Mouse (Mus musculus): ENCODE data around the gene Traf2. TPM values are rescaled to one million over a fixed set of nuclear protein-coding genes. Genes with fewer than 3 reads are reported as not detected.
A peak's percentile ranks its signal among the peaks of the same experiment; 100 is the strongest.

Traf2 gene
- polyA plus RNA-seq, 2 experiments: 18.9 to 29.2 TPM

- DNase-seq (ENCODE audit: low spot score) (no peak), ATAC-seq (ENCODE audit: low FRiP score, low read depth) (no peak)
- Histone ChIP-seq H3K36me3 (ENCODE audit: control insufficient read depth, insufficient read depth, low read length) (peaks cover 14% of the 10 kb centered on the region), H3K4me1 (ENCODE audit: control insufficient read depth, insufficient read depth, low read length) (peaks cover 47% of the 10 kb centered on the region), H3K4me2 (replicated peaks; ENCODE audit: low read depth, low read length, severe bottlenecking) (peak overlapping the region; percentile 43), H3K4me3 (replicated peaks; ENCODE audit: low read length) (peak overlapping the region; percentile 26), H3K9me3 (ENCODE audit: control insufficient read depth, low read length) (no peaks in the 10 kb centered on the region), H3K27ac (replicated peaks; ENCODE audit: low read depth, low read length) (no peak overlapping the region), H3K27me3 (ENCODE audit: control insufficient read depth, insufficient read depth, low read length) (peaks cover 54% of the 10 kb centered on the region), H3K9ac (ENCODE audit: low read depth, low read length, severe bottlenecking) (0 out of 2 replicates have a peak overlapping the region, but pooled peaks have one; percentile 36)
- TF ChIP-seq POLR2A (IDR thresholded peaks at IDR 0.05; ENCODE audit: borderline replicate concordance, extremely low read depth, insufficient read depth, insufficient read length): no peak
- 5% methylated on average over 73 of the region's 77 CpGs for WGBS
These were observed 32.3 kb upstream of the Traf2 start for GRCm38 (mm10) chr2:25578796-25579736.

DNA sequence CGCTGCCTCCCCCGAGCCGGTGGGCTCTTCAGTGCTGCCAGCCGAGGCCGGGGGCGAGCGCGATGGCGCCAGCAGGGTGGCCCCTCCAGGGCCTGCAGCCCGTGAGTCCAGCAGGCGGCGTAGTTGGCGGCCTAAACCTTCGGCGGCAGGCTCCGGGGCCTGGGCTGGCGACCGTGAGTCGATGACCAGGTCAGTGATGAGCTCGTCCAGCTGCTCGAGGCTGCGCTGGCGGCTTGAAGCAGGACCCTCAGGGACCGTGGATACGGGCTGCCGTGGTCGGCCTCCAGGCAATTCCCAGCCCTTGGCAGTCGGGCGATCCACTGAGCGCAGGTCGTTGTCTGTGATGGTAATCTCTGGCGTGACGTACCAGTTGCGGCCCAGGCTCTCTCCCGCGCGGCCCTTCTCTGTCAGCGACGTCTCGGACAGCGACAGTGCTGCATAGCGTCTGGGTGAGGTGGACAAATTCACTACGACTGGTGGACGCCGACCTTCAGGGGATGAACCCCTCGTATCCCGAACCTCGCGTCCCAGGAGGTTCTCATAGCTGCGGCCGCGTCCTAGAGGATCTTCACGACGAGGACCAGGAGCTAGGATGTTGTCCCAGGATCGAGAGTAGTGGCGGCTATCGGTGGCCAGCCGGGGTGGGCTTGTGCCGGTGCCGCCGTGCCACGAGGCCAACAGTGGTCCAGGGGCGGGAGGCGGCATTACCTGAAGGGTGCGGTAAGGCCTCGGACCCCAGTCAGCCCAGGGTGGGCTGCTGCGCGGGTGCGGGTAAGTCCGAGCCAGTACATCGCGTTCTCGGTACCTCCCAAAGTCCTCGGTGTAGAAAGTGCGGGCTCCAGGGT is 31.4 kb upstream of the Traf2 start:
- TF ChIP-seq POLR2A (IDR thresholded peaks at IDR 0.05; ENCODE audit: borderline replicate concordance, extremely low read depth, insufficient read depth, insufficient read length): no peak
- DNase-seq (ENCODE audit: low spot score): no peak
- Histone ChIP-seq H3K4me3 (replicated peaks; ENCODE audit: low read length) (peak overlapping the region; percentile 26), H3K27me3 (ENCODE audit: control insufficient read depth, insufficient read depth, low read length) (peaks cover 54% of the 10 kb centered on the region), H3K9ac (ENCODE audit: low read depth, low read length, severe bottlenecking) (peak overlapping the region; percentile 36; the same call in 1 of the 2 replicates), H3K36me3 (ENCODE audit: control insufficient read depth, insufficient read depth, low read length) (peaks cover 6% of the 10 kb centered on the region), H3K9me3 (ENCODE audit: control insufficient read depth, low read length) (no peaks in the 10 kb centered on the region), H3K4me2 (replicated peaks; ENCODE audit: low read depth, low read length, severe bottlenecking) (peak overlapping the region; percentile 43), H3K27ac (replicated peaks; ENCODE audit: low read depth, low read length) (no peak overlapping the region), H3K4me1 (ENCODE audit: control insufficient read depth, insufficient read depth, low read length) (peaks cover 56% of the 10 kb centered on the region)
- ATAC-seq (ENCODE audit: low FRiP score, low read depth): no peak
- 6% methylated on average over 58 of the region's 75 CpGs for WGBS

DNA sequence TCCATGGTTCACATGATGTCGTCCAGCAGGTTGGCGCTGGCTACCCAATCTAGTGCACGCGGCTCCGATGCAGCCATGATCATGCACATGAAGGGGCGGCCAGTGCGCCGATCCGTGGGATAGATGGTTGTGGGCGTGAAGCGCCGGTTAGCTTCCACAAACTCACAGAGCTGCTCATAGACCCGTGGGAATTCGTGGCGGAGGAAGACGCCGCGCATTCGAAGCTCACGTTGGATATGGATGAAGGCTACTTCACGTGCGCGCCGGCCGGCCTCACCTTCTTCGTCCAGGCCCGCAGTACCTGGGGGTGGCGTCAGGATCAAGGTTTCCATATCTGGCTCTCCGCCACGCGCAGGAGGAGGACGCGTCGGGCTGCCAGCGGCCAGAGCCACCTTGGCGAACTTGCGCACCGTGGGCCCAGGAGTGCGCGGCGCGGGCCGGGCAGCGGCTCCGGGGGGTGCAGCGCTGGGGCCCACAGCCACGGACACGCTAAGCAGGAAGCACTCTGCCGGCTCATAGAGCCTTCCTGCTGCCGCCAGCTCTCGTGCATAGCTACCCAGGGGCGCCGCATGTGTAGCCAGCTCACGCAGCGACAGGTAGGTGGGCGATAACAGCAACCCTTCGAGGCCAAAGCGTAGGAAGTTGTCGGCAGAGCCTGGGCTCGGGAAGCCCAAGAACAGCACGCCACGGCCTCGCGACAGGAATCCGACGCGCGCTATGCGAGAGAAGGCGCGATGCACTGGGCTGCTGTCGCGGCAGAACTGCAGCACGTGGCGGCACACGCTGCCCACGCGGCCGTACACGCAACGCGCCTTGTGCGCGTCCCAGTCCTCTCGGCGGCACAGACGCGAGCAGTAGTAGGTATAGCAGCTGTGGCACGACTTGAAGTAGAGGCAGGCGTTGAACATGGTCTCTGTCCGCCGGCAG is 30.5 kb upstream of the Traf2 start:
- Histone ChIP-seq H3K9me3 (ENCODE audit: control insufficient read depth, low read length) (no peaks in the 10 kb centered on the region), H3K36me3 (ENCODE audit: control insufficient read depth, insufficient read depth, low read length) (0 out of 2 replicates have a peak, but pooled peaks cover 6% of the 10 kb centered on the region), H3K4me1 (ENCODE audit: control insufficient read depth, insufficient read depth, low read length) (peaks cover 55% of the 10 kb centered on the region), H3K4me2 (replicated peaks; ENCODE audit: low read depth, low read length, severe bottlenecking) (peak overlapping the region; percentile 43), H3K27me3 (ENCODE audit: control insufficient read depth, insufficient read depth, low read length) (peaks cover 54% of the 10 kb centered on the region), H3K4me3 (replicated peaks; ENCODE audit: low read length) (peak overlapping the region; percentile 26), H3K9ac (ENCODE audit: low read depth, low read length, severe bottlenecking) (peak overlapping the region; percentile 36; the same call in 1 of the 2 replicates), H3K27ac (replicated peaks; ENCODE audit: low read depth, low read length) (no peak overlapping the region)
- 16% methylated on average over 85 of the region's 92 CpGs for WGBS
- ATAC-seq (ENCODE audit: low FRiP score, low read depth) (no peak), DNase-seq (ENCODE audit: low spot score) (no peak)
- no peak for TF ChIP-seq POLR2A (IDR thresholded peaks at IDR 0.05; ENCODE audit: borderline replicate concordance, extremely low read depth, insufficient read depth, insufficient read length)

DNA sequence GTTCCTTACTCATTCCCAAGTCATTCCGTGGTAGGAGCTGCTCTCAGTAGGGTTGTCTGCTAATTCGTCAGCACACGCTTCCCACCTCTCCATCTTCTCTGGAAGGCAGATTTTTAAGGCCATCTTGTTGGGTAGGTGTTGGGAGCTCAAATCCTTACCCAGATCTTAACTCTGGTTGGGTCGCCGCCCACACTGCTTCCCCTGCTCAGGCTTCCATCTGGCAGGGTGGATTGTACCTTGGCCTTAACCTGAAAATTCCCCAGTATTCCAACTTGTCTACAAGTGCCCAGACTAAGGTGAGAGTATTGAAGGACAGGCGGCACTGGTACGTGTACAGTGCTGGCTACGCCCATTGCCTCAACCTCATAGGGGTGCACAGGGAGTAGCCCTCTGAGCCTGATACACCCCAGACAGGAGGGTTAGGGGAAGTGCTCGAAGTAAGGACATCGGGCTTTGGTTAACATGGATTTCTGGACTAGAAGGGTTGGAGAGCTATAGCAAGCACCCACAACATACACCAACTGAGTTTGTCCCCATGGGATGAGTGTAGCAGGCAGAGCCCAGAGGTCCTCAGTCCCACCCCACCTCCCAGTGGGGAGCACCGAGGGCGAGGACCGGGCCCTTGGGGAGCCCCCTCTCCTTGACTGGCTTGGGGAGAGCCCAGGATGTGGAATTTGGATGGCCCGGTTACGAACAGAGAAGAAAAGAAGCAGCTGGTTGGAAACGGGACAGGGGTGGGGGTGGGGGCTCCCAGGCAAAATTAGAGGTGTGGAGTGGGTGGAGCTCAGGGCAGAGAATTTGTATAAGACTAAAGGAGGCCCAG is 29.5 kb upstream of the Traf2 start:
- 79% methylated on average over 16 of the region's 16 CpGs for WGBS
- peak overlapping the region; percentile 70; the same call in 1 of the 2 replicates for H3K4me2 ChIP-seq (replicated peaks; ENCODE audit: low read depth, low read length, severe bottlenecking)
- no peaks in the 10 kb centered on the region for H3K9me3 ChIP-seq (ENCODE audit: control insufficient read depth, low read length)
- peak overlapping the region; percentile 48; the same call in 1 of the 2 replicates for H3K4me3 ChIP-seq (replicated peaks; ENCODE audit: low read length)
- H3K36me3 ChIP-seq (ENCODE audit: control insufficient read depth, insufficient read depth, low read length): peaks cover 15% of the 10 kb centered on the region
- H3K27ac ChIP-seq (replicated peaks; ENCODE audit: low read depth, low read length): no peak overlapping the region
- H3K27me3 ChIP-seq (ENCODE audit: control insufficient read depth, insufficient read depth, low read length): peaks cover 52% of the 10 kb centered on the region
- no peak for DNase-seq (ENCODE audit: low spot score)
- no peak for ATAC-seq (ENCODE audit: low FRiP score, low read depth)
- H3K9ac ChIP-seq (ENCODE audit: low read depth, low read length, severe bottlenecking): peak overlapping the region; percentile 58; the same call in 1 of the 2 replicates
- H3K4me1 ChIP-seq (ENCODE audit: control insufficient read depth, insufficient read depth, low read length): peaks cover 48% of the 10 kb centered on the region
- TF ChIP-seq POLR2A (IDR thresholded peaks at IDR 0.05; ENCODE audit: borderline replicate concordance, extremely low read depth, insufficient read depth, insufficient read length): no peak
